Mouse (Mus musculus) gastrocnemius, postnatal 10 days (tissue): Measurements from ENCODE around the gene Cmtr2. TPM values are rescaled to one million over a fixed set of nuclear protein-coding genes. Genes with fewer than 3 reads are reported as not detected.

Source experiments
- DNase-seq: peaks from one replicate; pipeline ENCODE4 v3.0.0; 2021; ENCODE audit warnings: mixed read lengths
- long read RNA-seq, 2 experiments: library from polyadenylated mRNA; stranded (forward); transcript quantifications; one replicate each; pipeline ENCODE4 v2.0.0; 2021
- total RNA-seq, 2 experiments: library from RNA; stranded (reverse); gene quantifications; 2 replicates each; pipeline ENCODE4 v1.2.3; 2021

Gene Cmtr2
- total RNA-seq, result 1 to 10 TPM; 3.7 to 4.7 TPM
- long read RNA-seq, experiment 1, partial matches to known transcripts, result 0 of 3 reads
- long read RNA-seq, experiment 1, other reads (novel, unspliced or antisense), result 2 of 3 reads
- long read RNA-seq, experiment 2, partial matches to known transcripts, result 0 of 4 reads
- long read RNA-seq, experiment 2, other reads (novel, unspliced or antisense), result 2 of 4 reads

- DNase-seq, result no peak
These were observed at the start of gene Cmtr2 for GRCm38 (mm10) chr8:110215365-110215764. Cmtr2 (plus strand) TSS chr8:110215665.

- DNase-seq, result no peak
These were observed 49.2 kb upstream of the Cmtr2 start for GRCm38 (mm10) chr8:110166270-110166669.

GRCm38 (mm10) chr8:110168046-110168445, 47.4 kb upstream of the Cmtr2 start, which contains the start of gene Calb2:
Calb2 (minus strand) TSS chr8:110168210.
- DNase-seq, result peak; percentile 78

- no peak for DNase-seq
These were observed 43.3 kb upstream of the Cmtr2 start for GRCm38 (mm10) chr8:110172161-110172560.

GRCm38 (mm10) chr8:110174826-110175225, 40.6 kb upstream of the Cmtr2 start:
- DNase-seq, result no peak

GRCm38 (mm10) chr8:110177359-110178155, 37.9 kb upstream of the Cmtr2 start:
- DNase-seq, result peak; percentile 60

GRCm38 (mm10) chr8:110182735-110183367, 32.6 kb upstream of the Cmtr2 start:
- no peak for DNase-seq

- DNase-seq, result no peak
These were observed 31.7 kb upstream of the Cmtr2 start for GRCm38 (mm10) chr8:110183748-110184147.

GRCm38 (mm10) chr8:110185538-110185937, 29.9 kb upstream of the Cmtr2 start:
- DNase-seq, result no peak

GRCm38 (mm10) chr8:110188961-110189750, 26.3 kb upstream of the Cmtr2 start:
- DNase-seq, result no peak

GRCm38 (mm10) chr8:110196678-110197077, 18.8 kb upstream of the Cmtr2 start:
- peak; percentile 36 for DNase-seq

- no peak for DNase-seq
These were observed 13.7 kb upstream of the Cmtr2 start for GRCm38 (mm10) chr8:110201806-110202205.

GRCm38 (mm10) chr8:110216253-110216652, 788 bp downstream of the Cmtr2 start:
- DNase-seq, result no peak

GRCm38 (mm10) chr8:110217198-110217597, 1.7 kb downstream of the Cmtr2 start:
- DNase-seq, result no peak

- peak; percentile 100 for DNase-seq
These were observed 2.2 kb downstream of the Cmtr2 start for GRCm38 (mm10) chr8:110217681-110218131.

- no peak for DNase-seq
These were observed 3.0 kb downstream of the Cmtr2 start for GRCm38 (mm10) chr8:110218511-110218910.

GRCm38 (mm10) chr8:110220936-110221335, 5.5 kb downstream of the Cmtr2 start:
- DNase-seq, result no peak

GRCm38 (mm10) chr8:110230803-110231202, 15.3 kb downstream of the Cmtr2 start:
- DNase-seq, result no peak

- DNase-seq, result no peak
These were observed 27.1 kb downstream of the Cmtr2 start for GRCm38 (mm10) chr8:110242278-110243177.

- DNase-seq, result no peak
These were observed 29.1 kb downstream of the Cmtr2 start for GRCm38 (mm10) chr8:110244566-110244965.

- no peak for DNase-seq
These were observed 31.8 kb downstream of the Cmtr2 start for GRCm38 (mm10) chr8:110247238-110247637.
